ENCODE assay signal across 40 mouse cellular contexts in genomic region chr1:173249888-173250287, GRCm38 (mm10). TPM values are rescaled to one million over a fixed set of nuclear protein-coding genes. Genes with fewer than 3 reads are reported as not detected.
"Had no signal": no experiment of that assay in that cellular context is flagged by ENCODE, and none has a peak within 500 bp of the region (broad histone marks: within the 10 kb centered on the region; RNA-seq: fewer than 3 reads in every experiment).

No protein-coding gene starts in this region.

- H3K4me3 ChIP-seq: embryonic facial prominence, embryonic 10.5 days; embryonic facial prominence, embryonic 12.5 days; embryonic facial prominence, embryonic 13.5 days; embryonic facial prominence, embryonic 15.5 days; erythroblast, embryonic 14.5 days; forebrain, embryonic 10.5 days; forebrain, embryonic 12.5 days; forebrain, embryonic 13.5 days; forebrain, embryonic 15.5 days; gastrocnemius, adult 2 months; heart, adult 2 months had no signal

- H3K9me3 ChIP-seq: embryonic facial prominence, embryonic 10.5 days; embryonic facial prominence, embryonic 12.5 days; embryonic facial prominence, embryonic 13.5 days; embryonic facial prominence, embryonic 15.5 days; forebrain, embryonic 10.5 days; forebrain, embryonic 12.5 days; forebrain, embryonic 13.5 days; forebrain, embryonic 15.5 days had no signal

- H3K27me3 ChIP-seq: embryonic facial prominence, embryonic 12.5 days; embryonic facial prominence, embryonic 13.5 days; embryonic facial prominence, embryonic 15.5 days; forebrain, embryonic 12.5 days; forebrain, embryonic 13.5 days; forebrain, embryonic 15.5 days had no signal

- H3K4me1 ChIP-seq: embryonic facial prominence, embryonic 10.5 days; embryonic facial prominence, embryonic 12.5 days; embryonic facial prominence, embryonic 13.5 days; embryonic facial prominence, embryonic 15.5 days; forebrain, embryonic 10.5 days; forebrain, embryonic 12.5 days; forebrain, embryonic 13.5 days; forebrain, embryonic 15.5 days had no signal

- H3K36me3 ChIP-seq: embryonic facial prominence, embryonic 10.5 days; embryonic facial prominence, embryonic 12.5 days; embryonic facial prominence, embryonic 13.5 days; embryonic facial prominence, embryonic 15.5 days; forebrain, embryonic 10.5 days; forebrain, embryonic 12.5 days; forebrain, embryonic 15.5 days had no signal

- H3K27ac ChIP-seq: embryonic facial prominence, embryonic 10.5 days; embryonic facial prominence, embryonic 12.5 days; embryonic facial prominence, embryonic 13.5 days; embryonic facial prominence, embryonic 15.5 days; forebrain, embryonic 10.5 days; forebrain, embryonic 12.5 days; forebrain, embryonic 13.5 days; forebrain, embryonic 15.5 days; gastrocnemius, adult 2 months; heart, adult 2 months had no signal

- H3K9ac ChIP-seq: embryonic facial prominence, embryonic 12.5 days; embryonic facial prominence, embryonic 13.5 days; embryonic facial prominence, embryonic 15.5 days; forebrain, embryonic 12.5 days; forebrain, embryonic 13.5 days; forebrain, embryonic 15.5 days; forebrain, postnatal 0 days had no signal

- H3K4me2 ChIP-seq: embryonic facial prominence, embryonic 12.5 days; embryonic facial prominence, embryonic 13.5 days; embryonic facial prominence, embryonic 15.5 days; forebrain, embryonic 12.5 days; forebrain, embryonic 13.5 days; forebrain, embryonic 15.5 days had no signal

- ATAC-seq: forebrain, embryonic 13.5 days; forebrain, embryonic 14.5 days; forebrain, embryonic 15.5 days; forebrain, embryonic 16.5 days; forebrain, postnatal 0 days had no signal

- DNase-seq: cerebellum, adult 2 months; cerebellum, adult 8-10 months; cerebellum, adult 9-10 months; cerebellum, adult 9-11 months; cerebellum, postnatal 10 days; cerebellum, postnatal 14 days; cerebellum, postnatal 25 days; cerebellum, postnatal 36 days; embryo, embryonic 11 days; forebrain, postnatal 0 days; gastrocnemius, adult 2 months; gastrocnemius, postnatal 10 days; gastrocnemius, postnatal 25 days; gastrocnemius, postnatal 36 days; heart, adult 11 months; heart, adult 18-20 months; heart, adult 2 months had no signal

RNA-seq across cellular contexts. Expression of gene Olfr418, which starts 15.9 kb away (rescaled TPM):
- total RNA-seq: common myeloid progenitor, adult 5-6 weeks; gastrocnemius, adult 18-20 months; gastrocnemius, adult 2 months; gastrocnemius, adult 8-10 months; gastrocnemius, postnatal 10 days; gastrocnemius, postnatal 25 days; gastrocnemius, postnatal 36 days; gastrocnemius, postnatal 4 days; granulocyte monocyte progenitor cell, adult 5-6 weeks; heart, adult 18-20 months; heart, adult 2 months; heart, adult 8-10 months had no signal
- polyA plus RNA-seq: cerebellum, adult 2 months; cortical plate, adult 2 months; embryonic facial prominence, embryonic 10.5 days; embryonic facial prominence, embryonic 11.5 days; embryonic facial prominence, embryonic 12.5 days; embryonic facial prominence, embryonic 13.5 days; embryonic facial prominence, embryonic 14.5 days; erythroblast, embryonic 14.5 days; forebrain, embryonic 10.5 days; forebrain, embryonic 11.5 days; forebrain, embryonic 12.5 days; forebrain, embryonic 13.5 days; forebrain, embryonic 14.5 days; forebrain, embryonic 15.5 days; forebrain, embryonic 16.5 days; forebrain, postnatal 0 days; frontal cortex, adult 2 months; gonadal fat pad, adult 2 months; heart, adult 2 months had no signal

RNA-seq across cellular contexts. Expression of gene Fcer1a, which starts 22.9 kb away (rescaled TPM):
- total RNA-seq: forebrain, postnatal 0 days; gastrocnemius, postnatal 25 days; heart, adult 18-20 months; heart, adult 8-10 months had no signal
- polyA plus RNA-seq: cerebellum, adult 2 months; cortical plate, adult 2 months; embryonic facial prominence, embryonic 10.5 days; embryonic facial prominence, embryonic 11.5 days; embryonic facial prominence, embryonic 12.5 days; embryonic facial prominence, embryonic 13.5 days; embryonic facial prominence, embryonic 14.5 days; erythroblast, embryonic 14.5 days; forebrain, embryonic 10.5 days; forebrain, embryonic 11.5 days; forebrain, embryonic 12.5 days; forebrain, embryonic 13.5 days; forebrain, embryonic 14.5 days; forebrain, embryonic 15.5 days; forebrain, embryonic 16.5 days; forebrain, postnatal 0 days; frontal cortex, adult 2 months; gonadal fat pad, adult 2 months had no signal

RNA-seq across cellular contexts. Expression of gene Mptx2, which starts 27.7 kb away (rescaled TPM):
- total RNA-seq: common myeloid progenitor, adult 5-6 weeks; forebrain, postnatal 0 days; gastrocnemius, adult 18-20 months; gastrocnemius, adult 2 months; gastrocnemius, adult 8-10 months; gastrocnemius, postnatal 10 days; gastrocnemius, postnatal 25 days; gastrocnemius, postnatal 36 days; gastrocnemius, postnatal 4 days; granulocyte monocyte progenitor cell, adult 5-6 weeks; heart, adult 18-20 months; heart, adult 2 months; heart, adult 8-10 months had no signal
- polyA plus RNA-seq: cerebellum, adult 2 months; cortical plate, adult 2 months; embryonic facial prominence, embryonic 10.5 days; embryonic facial prominence, embryonic 11.5 days; embryonic facial prominence, embryonic 12.5 days; embryonic facial prominence, embryonic 13.5 days; embryonic facial prominence, embryonic 14.5 days; embryonic facial prominence, embryonic 15.5 days; erythroblast, embryonic 14.5 days; forebrain, embryonic 10.5 days; forebrain, embryonic 11.5 days; forebrain, embryonic 12.5 days; forebrain, embryonic 13.5 days; forebrain, embryonic 14.5 days; forebrain, embryonic 15.5 days; forebrain, embryonic 16.5 days; forebrain, postnatal 0 days; frontal cortex, adult 2 months; gonadal fat pad, adult 2 months; heart, adult 2 months had no signal

RNA-seq across cellular contexts. Expression of gene Olfr1404, which starts 37.7 kb away (rescaled TPM):
- total RNA-seq: common myeloid progenitor, adult 5-6 weeks; forebrain, postnatal 0 days; gastrocnemius, adult 18-20 months; gastrocnemius, adult 2 months; gastrocnemius, adult 8-10 months; gastrocnemius, postnatal 10 days; gastrocnemius, postnatal 25 days; gastrocnemius, postnatal 36 days; gastrocnemius, postnatal 4 days; granulocyte monocyte progenitor cell, adult 5-6 weeks; heart, adult 18-20 months; heart, adult 2 months; heart, adult 8-10 months had no signal
- polyA plus RNA-seq: cerebellum, adult 2 months; cortical plate, adult 2 months; embryonic facial prominence, embryonic 10.5 days; embryonic facial prominence, embryonic 11.5 days; embryonic facial prominence, embryonic 12.5 days; embryonic facial prominence, embryonic 13.5 days; erythroblast, embryonic 14.5 days; forebrain, embryonic 10.5 days; forebrain, embryonic 11.5 days; forebrain, embryonic 12.5 days; forebrain, embryonic 13.5 days; forebrain, embryonic 14.5 days; forebrain, embryonic 15.5 days; forebrain, embryonic 16.5 days; forebrain, postnatal 0 days; frontal cortex, adult 2 months; gonadal fat pad, adult 2 months; heart, adult 2 months had no signal

RNA-seq across cellular contexts. Expression of gene Olfr218, which starts 52.3 kb away (rescaled TPM):
- total RNA-seq: common myeloid progenitor, adult 5-6 weeks; forebrain, postnatal 0 days; gastrocnemius, adult 18-20 months; gastrocnemius, adult 2 months; gastrocnemius, adult 8-10 months; gastrocnemius, postnatal 10 days; gastrocnemius, postnatal 25 days; gastrocnemius, postnatal 36 days; gastrocnemius, postnatal 4 days; granulocyte monocyte progenitor cell, adult 5-6 weeks; heart, adult 18-20 months; heart, adult 2 months; heart, adult 8-10 months had no signal
- polyA plus RNA-seq: cerebellum, adult 2 months; cortical plate, adult 2 months; embryonic facial prominence, embryonic 10.5 days; embryonic facial prominence, embryonic 11.5 days; embryonic facial prominence, embryonic 12.5 days; embryonic facial prominence, embryonic 13.5 days; embryonic facial prominence, embryonic 14.5 days; embryonic facial prominence, embryonic 15.5 days; erythroblast, embryonic 14.5 days; forebrain, embryonic 10.5 days; forebrain, embryonic 11.5 days; forebrain, embryonic 12.5 days; forebrain, embryonic 13.5 days; forebrain, embryonic 14.5 days; forebrain, embryonic 15.5 days; forebrain, embryonic 16.5 days; forebrain, postnatal 0 days; frontal cortex, adult 2 months; gonadal fat pad, adult 2 months; heart, adult 2 months had no signal
